Mouse (Mus musculus): Measurements from ENCODE around the gene Loxl1.

GRCm38 (mm10) chr9:58310043-58310660 lies 2.8 kb downstream of the Loxl1 start:
- TF ChIP-seq CTCF (IDR thresholded peaks at IDR 0.05; ENCODE audit: control insufficient read depth, insufficient read depth, insufficient read length) (no peak), USF1 (IDR thresholded peaks at IDR 0.05; ENCODE audit: low read depth) (no peak), MAX (IDR thresholded peaks at IDR 0.05) (no peak), CEBPB (IDR thresholded peaks at IDR 0.05; ENCODE audit: low read depth) (no peak), MYOG (IDR thresholded peaks at IDR 0.05; ENCODE audit: control insufficient read depth, extremely low read depth, insufficient read length) (no peak)
